Mouse (Mus musculus): ENCODE data around the gene Usp39.

DNA sequence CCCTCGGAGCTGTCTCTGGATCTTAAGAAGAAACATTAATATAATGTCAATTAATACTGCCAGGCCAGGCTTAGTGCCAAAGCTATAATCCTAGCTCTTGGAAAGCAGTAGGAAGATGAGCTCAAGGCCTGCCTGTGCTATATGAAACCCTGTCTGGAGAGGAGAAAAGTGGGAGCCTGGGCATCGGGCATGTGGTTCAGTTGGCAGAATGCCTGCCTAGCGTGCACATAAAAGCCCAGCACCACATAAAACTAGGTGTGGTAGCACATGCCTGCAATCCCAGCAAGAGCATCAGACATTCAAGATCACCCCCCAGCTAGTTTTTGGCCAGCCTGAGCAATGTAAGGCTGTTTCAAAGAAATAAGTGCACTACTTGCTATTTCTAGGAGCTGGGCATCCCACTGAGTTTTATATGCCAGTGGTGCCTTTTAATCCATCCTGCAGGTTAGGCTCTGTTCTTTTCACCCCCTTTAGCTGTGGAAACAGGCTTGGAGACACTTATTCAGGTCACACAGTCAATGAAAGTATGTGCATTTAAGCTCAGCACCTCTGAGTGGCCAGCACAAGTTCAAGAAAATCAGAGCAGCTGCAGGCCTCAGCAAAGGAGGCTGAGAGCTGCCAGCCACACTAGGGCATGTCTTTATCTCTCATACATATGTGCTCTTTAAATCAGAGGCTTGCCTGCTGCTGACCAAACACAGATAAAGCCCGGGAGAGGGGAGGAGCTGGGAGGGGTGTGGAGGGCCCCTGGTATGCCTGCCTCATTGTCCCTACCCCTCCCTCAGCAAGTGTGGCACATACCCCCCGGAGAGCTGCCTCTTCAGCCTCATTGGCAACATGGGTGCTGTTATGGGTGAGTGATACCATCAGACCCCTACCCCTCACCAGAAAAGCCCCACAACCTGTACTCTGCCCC lies 12.4 kb upstream of the Usp39 start:
- no peak for TF ChIP-seq POLR2A (IDR thresholded peaks at IDR 0.05; ENCODE audit: insufficient read depth, low read depth, low read length)
- no peak for TF ChIP-seq CTCF (IDR thresholded peaks at IDR 0.05; ENCODE audit: insufficient read depth, low read depth, low read length)

All from olfactory bulb, adult 2 months (tissue).